Mouse (Mus musculus): ENCODE measurements around the gene Cep63.

DNA sequence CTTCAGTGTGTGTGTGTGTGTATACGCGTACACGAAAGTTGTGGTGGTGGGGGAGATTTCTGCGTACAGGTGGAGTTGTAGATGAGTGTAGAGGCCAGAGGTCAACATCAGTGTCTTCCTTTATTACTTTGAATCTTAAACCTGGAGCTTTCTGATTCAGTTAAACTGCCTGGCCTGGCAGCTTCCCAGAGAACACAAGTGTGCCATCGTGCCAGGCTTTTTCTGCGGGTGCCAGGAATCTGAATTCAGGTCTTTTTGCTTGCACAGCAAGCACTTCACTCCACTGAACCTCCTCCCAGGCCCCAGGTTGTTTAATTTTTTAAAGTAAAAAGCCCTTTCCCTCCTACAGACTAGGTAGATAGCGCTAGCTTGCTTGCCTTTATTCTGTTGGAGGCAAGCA is 1.1 kb upstream of the Cep63 start:
- no peak for TF ChIP-seq POLR2A (IDR thresholded peaks at IDR 0.05; ENCODE audit: borderline replicate concordance, low read depth, low read length)
- no peak for TF ChIP-seq CTCF (IDR thresholded peaks at IDR 0.05; ENCODE audit: low read depth, low read length)

Data from bone marrow macrophage, adult 2 months (primary cell).